In the genomic region with DNA sequence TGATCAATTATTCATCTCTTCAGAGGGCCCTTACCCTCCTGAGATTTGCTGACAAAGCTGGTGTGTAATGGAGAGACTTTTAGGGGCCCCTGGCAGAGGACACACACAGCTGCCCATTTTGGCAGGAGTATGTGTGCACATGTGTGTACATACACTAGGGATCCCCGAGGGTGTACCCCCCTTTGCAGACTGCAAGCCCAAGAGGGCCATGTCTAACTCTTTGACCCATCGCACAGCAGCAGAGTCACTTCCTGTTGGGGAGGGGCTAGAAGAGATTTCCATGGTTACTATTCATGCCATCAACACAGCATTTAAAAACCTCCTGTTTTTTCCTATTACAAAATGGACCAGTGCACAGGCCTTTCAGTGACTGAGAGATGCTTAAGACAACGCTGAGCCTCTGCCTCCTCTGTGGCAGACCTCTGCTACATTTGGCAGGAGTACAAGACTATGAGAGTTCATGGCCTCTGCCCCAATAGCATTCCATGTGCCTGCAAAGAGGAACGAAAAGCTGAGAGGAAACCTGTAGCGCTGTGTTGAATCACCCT, we compare ENCODE assay signal across 9 mouse cellular contexts. TPM values are rescaled to one million over a fixed set of nuclear protein-coding genes. Genes with fewer than 3 reads are reported as not detected.
A peak's percentile ranks its signal among the peaks of the same experiment; 100 is the strongest.
DNase-seq lines count a peak whose midpoint lies in the region; ATAC-seq and TF ChIP-seq lines count a peak whose summit lies in the region.
"Had no signal": no experiment of that assay in that cellular context is flagged by ENCODE, and none has a peak within 500 bp of the region (broad histone marks: within the 10 kb centered on the region; RNA-seq: fewer than 3 reads in every experiment).

No protein-coding gene starts in this region.

- no peak for TF ChIP-seq CTCF in gastrocnemius, adult 2 months (IDR thresholded peaks at IDR 0.05)

- intact Hi-C loops in gastrocnemius, adult 2 months (cut with DNase I), result loop anchor here (2.0 kb wide), 1 partner anchor 28 kb away; no protein-coding TSS in a partner anchor
- intact Hi-C loops in heart, postnatal 10 days (cut with DNase I), result loop anchor here (5.0 kb wide), 1 partner anchor 44 kb away; the partner anchor contains the start of gene Tet3

- peak; percentile 44 for ATAC-seq in activated CD4-positive, CD25-positive, alpha-beta regulatory T cell, adult 4 months
- ATAC-seq in liver, embryonic 11.5 days (replicated peaks; ENCODE audit: low FRiP score), result peak; percentile 34; the same call in 1 of the 2 replicates
- peak; percentile 48; the same call in 1 of the 2 replicates for ATAC-seq in neutrophil, adult 5-6 weeks (ENCODE audit: extremely low read depth, insufficient number of reproducible peaks, low FRiP score, poor library complexity, severe bottlenecking)

- peak overlapping the region; percentile 83 for H3K27ac ChIP-seq in gastrocnemius, adult 2 months
- H3K27ac ChIP-seq in liver, embryonic 11.5 days (ENCODE audit: low read depth, low read length), result 0 out of 2 replicates have a peak overlapping the region, but pooled peaks have one; percentile 19

- H3K4me1 ChIP-seq in liver, embryonic 11.5 days (replicated peaks; ENCODE audit: control insufficient read depth, insufficient read depth, low read length), result peaks cover 69% of the 10 kb centered on the region

- 62% methylated on average over 5 of the region's 5 CpGs for WGBS in liver, embryonic 11.5 days

- H3K27me3 ChIP-seq in liver, embryonic 11.5 days (replicated peaks; ENCODE audit: control insufficient read depth, insufficient read depth, low read length), result no peaks in the 10 kb centered on the region
- H3K27me3 ChIP-seq: heart, embryonic 13.5 days had no signal

- H3K36me3 ChIP-seq in liver, embryonic 11.5 days (ENCODE audit: control insufficient read depth, insufficient read depth, low read length), result no peaks in the 10 kb centered on the region; the same call in 1 of the 2 replicates

- H3K9me3 ChIP-seq in liver, embryonic 11.5 days (ENCODE audit: control insufficient read depth, low read length), result no peaks in the 10 kb centered on the region
- H3K9me3 ChIP-seq: heart, embryonic 13.5 days had no signal

- H3K9ac ChIP-seq in liver, embryonic 11.5 days (ENCODE audit: low read depth, low read length), result no peak overlapping the region
- H3K9ac ChIP-seq: heart, embryonic 13.5 days had no signal

- H3K4me2 ChIP-seq in liver, embryonic 11.5 days, result no peak overlapping the region
- H3K4me2 ChIP-seq: heart, embryonic 13.5 days had no signal

- H3K4me3 ChIP-seq in gastrocnemius, adult 2 months, result peak overlapping the region; percentile 27
- no peak overlapping the region for H3K4me3 ChIP-seq in liver, embryonic 11.5 days (ENCODE audit: low read depth, low read length)
- H3K4me3 ChIP-seq: heart, embryonic 13.5 days had no signal

- peak; percentile 44 for DNase-seq in gastrocnemius, adult 2 months
- DNase-seq in gastrocnemius, postnatal 10 days, result no peak
- DNase-seq in heart, postnatal 10 days, result peak; percentile 48 to 55
- DNase-seq in liver, embryonic 11.5 days (ENCODE audit: low spot score), result no peak
- no peak for DNase-seq in ovary, postnatal 14 days (ENCODE audit: low spot score)
- no peak for DNase-seq in layer of hippocampus, postnatal 25 days (ENCODE audit: extremely low spot score in 1 of 2, low spot score in 1 of 2)

RNA-seq across cellular contexts. Expression of gene Tet3, which starts 46.0 kb away (rescaled TPM):
- total RNA-seq in gastrocnemius, adult 2 months (2021), result 10 to 100 TPM; 16.4 to 18.0 TPM
- 10 to 100 TPM; 41.5 to 47.0 TPM for total RNA-seq in gastrocnemius, postnatal 10 days (2021)
- polyA plus RNA-seq in activated CD4-positive, CD25-positive, alpha-beta regulatory T cell, adult 4 months (2017; shearing (Covaris generic)), result 10 to 100 TPM; 17.2 to 23.9 TPM
- total RNA-seq in heart, postnatal 10 days (2021), result 10 to 100 TPM; 49.0 to 54.3 TPM
- polyA plus RNA-seq in liver, embryonic 11.5 days (2014; fragmentation: Nextera tagmentation; extraction: Ambion mirVana), result 22.0 and 22.8 TPM in 2 replicates
- 37.2 and 39.9 TPM in 2 replicates for total RNA-seq in neutrophil, adult 5-6 weeks (2017)
- total RNA-seq in layer of hippocampus, postnatal 25 days (2021), result 10 to 100 TPM; 69.2 to 83.9 TPM

Comparison
In these comparisons a context has a peak if more than half of its experiments do, and no peak if none do; other contexts are left out.
1. DNase-seq: peak in gastrocnemius, adult 2 months (single experiment) and heart, postnatal 10 days (2 of 2); none in gastrocnemius, postnatal 10 days (single experiment), liver, embryonic 11.5 days (single experiment), ovary, postnatal 14 days (single experiment) and layer of hippocampus, postnatal 25 days (0 of 2).
2. Peak in every context shown above with its lines, with median percentiles within 50 percentile points of each other: ATAC-seq.